Mouse (Mus musculus): ENCODE results near the gene Anapc1. TPM values are rescaled to one million over a fixed set of nuclear protein-coding genes. Genes with fewer than 3 reads are reported as not detected.

The Anapc1 gene
- total RNA-seq (2023): 10 to 100 TPM; 73.5 to 80.1 TPM

GRCm38 (mm10) chr2:128686921-128687557 is at the start of gene Anapc1:
Gene Anapc1 (minus strand): TSS chr2:128687391.

GRCm38 (mm10) chr2:128698693-128699181 is 11.5 kb upstream of the Anapc1 start, which contains the start of gene Mertk:
Gene Mertk (plus strand): TSS chr2:128698956.

GRCm38 (mm10) chr2:128590909-128591308 is 96.3 kb downstream of the Anapc1 start, which contains the start of gene Spdye4c:
Gene Spdye4c (plus strand): TSS chr2:128591209.

Other genes starting within 250 kb of the Anapc1 start
- not detected for gene Spdye4c, start 96.2 kb downstream of the Anapc1 start, total RNA-seq (2023)
- gene Mertk, start 11.6 kb upstream of the Anapc1 start, total RNA-seq (2023): 10 to 100 TPM; 67.9 to 75.3 TPM
- gene Tmem87b, start 130.7 kb upstream of the Anapc1 start, total RNA-seq (2023): 10 to 100 TPM; 26.6 to 32.7 TPM
- gene Fbln7, start 175.6 kb upstream of the Anapc1 start, total RNA-seq (2023): not detected

Measured in monocyte, adult 59 days (primary cell).